Mouse (Mus musculus) CH12.LX (cell line): ENCODE measurements at regions not wholly inside any gene's neighbourhood (a gene's known extent, or its start where the extent isn't known, plus 50 kb on each side); places are given as distances from the start of the nearest gene placed in this dataset.

ENCODE experiments used
- DNase-seq: peaks from one replicate; pipeline ENCODE4 v3.0.0-alpha.2; 2013; ENCODE audit errors: extremely low read depth
- H3K27ac ChIP-seq: 2 replicates; pipeline ENCODE4 v1.5.1; 2012; ENCODE audit warnings: low read depth, mild to moderate bottlenecking, control low read depth, moderate library complexity; ENCODE audit not compliant: insufficient read depth
- H3K27me3 ChIP-seq: replicated peaks from 2 replicates; pipeline ENCODE3; 2012; ENCODE audit warnings: inconsistent platforms
- H3K36me3 ChIP-seq, 2 experiments: replicated peaks in 1 of 2; 2 replicates each; pipeline versions ENCODE3 to v1.6.1; 2012; ENCODE audit warnings: inconsistent platforms in 1 of 2, low read length in 1 of 2, mild to moderate bottlenecking in 1 of 2, mixed read lengths in 1 of 2, moderate library complexity in 1 of 2; ENCODE audit not compliant: control insufficient read depth in 1 of 2, insufficient read depth in 1 of 2
- H3K4me1 ChIP-seq, 2 experiments: 2 replicates each; pipeline ENCODE4 v1.6.1; 2012; ENCODE audit warnings: inconsistent platforms in 1 of 2, moderate library complexity in 1 of 2; ENCODE audit not compliant: insufficient read depth in 2 of 2, control insufficient read depth in 1 of 2
- H3K4me2 ChIP-seq: 2 replicates; pipeline ENCODE4 v1.6.1; 2012; ENCODE audit warnings: low read depth, mild to moderate bottlenecking, control low read depth; ENCODE audit not compliant: poor library complexity, insufficient read depth, severe bottlenecking
- H3K4me3 ChIP-seq, 3 experiments: fragments of 150-350 bp in 1 of 3; sonication (generic) in 1 of 3; replicated peaks in 1 of 3; 2 replicates each; pipeline versions ENCODE3 to v1.5.1; 2011 to 2012; ENCODE audit warnings: low read depth in 2 of 3, low read length in 2 of 3, mild to moderate bottlenecking in 2 of 3, moderate library complexity in 2 of 3, control low read depth in 1 of 3, improper control_type of control experiment in 1 of 3, inconsistent platforms in 1 of 3, mixed read lengths in 1 of 3; ENCODE audit not compliant: poor library complexity in 1 of 3
- H3K79me2 ChIP-seq: replicated peaks from 2 replicates; pipeline ENCODE4 v1.6.1; 2012; ENCODE audit warnings: mild to moderate bottlenecking, moderate library complexity; ENCODE audit not compliant: control insufficient read depth, poor library complexity, insufficient read depth, severe bottlenecking; ENCODE audit errors: extremely low read depth
- H3K9ac ChIP-seq: 2 replicates; pipeline ENCODE4 v1.6.1; 2012; ENCODE audit warnings: low read depth, mild to moderate bottlenecking, control low read depth, moderate library complexity; ENCODE audit not compliant: insufficient read depth
- H3K9me3 ChIP-seq: replicated peaks from 2 replicates; pipeline ENCODE3; 2012; ENCODE audit warnings: low read length, inconsistent platforms, mixed read lengths
- CHD1 ChIP-seq: IDR thresholded peaks from 2 replicates; pipeline ENCODE4 v1.6.1; 2012; ENCODE audit warnings: low read depth, low read length, improper control_type of control experiment, inconsistent platforms
- E2F4 ChIP-seq: IDR thresholded peaks from 2 replicates; pipeline ENCODE4 v1.6.1; 2011; ENCODE audit warnings: low read depth, low read length, improper control_type of control experiment; ENCODE audit not compliant: insufficient replicate concordance
- ELF1 ChIP-seq: IDR thresholded peaks from 2 replicates; pipeline ENCODE4 v1.6.1; 2014; ENCODE audit warnings: low read depth, mild to moderate bottlenecking, inconsistent platforms, low read length, improper control_type of control experiment
- EP300 ChIP-seq: IDR thresholded peaks from 2 replicates; pipeline ENCODE4 v1.6.1; 2011; ENCODE audit warnings: low read length, improper control_type of control experiment
- GABPA ChIP-seq: IDR thresholded peaks from 2 replicates; pipeline ENCODE4 v1.6.1; 2012; ENCODE audit warnings: low read depth, low read length, improper control_type of control experiment, inconsistent platforms; ENCODE audit not compliant: insufficient replicate concordance
- IRF4 ChIP-seq: IDR thresholded peaks from 2 replicates; pipeline ENCODE4 v1.6.1; 2014; ENCODE audit warnings: low read depth, mild to moderate bottlenecking, inconsistent platforms, low read length, improper control_type of control experiment
- JUN ChIP-seq: IDR thresholded peaks from 2 replicates; pipeline ENCODE4 v1.6.1; 2011; ENCODE audit warnings: low read depth, mild to moderate bottlenecking, low read length, improper control_type of control experiment, moderate library complexity; ENCODE audit not compliant: insufficient read depth
- MAFK ChIP-seq: IDR thresholded peaks from 2 replicates; pipeline ENCODE4 v1.6.1; 2011; ENCODE audit warnings: low read length, improper control_type of control experiment; ENCODE audit not compliant: insufficient replicate concordance
- MAX ChIP-seq: IDR thresholded peaks from 2 replicates; pipeline ENCODE4 v1.6.1; 2011; ENCODE audit warnings: low read length, improper control_type of control experiment
- MAZ ChIP-seq: IDR thresholded peaks from 2 replicates; pipeline ENCODE4 v1.6.1; 2012; ENCODE audit warnings: low read depth, mild to moderate bottlenecking, inconsistent platforms, low read length, improper control_type of control experiment, moderate library complexity
- MYC ChIP-seq: IDR thresholded peaks from 2 replicates; pipeline ENCODE4 v1.6.1; 2011; ENCODE audit warnings: low read depth, mild to moderate bottlenecking, improper control_type of control experiment, low read length
- NELFE ChIP-seq: IDR thresholded peaks from 2 replicates; pipeline ENCODE4 v1.6.1; 2011; ENCODE audit warnings: low read depth, low read length, improper control_type of control experiment
- NRF1 ChIP-seq: IDR thresholded peaks from 2 replicates; pipeline ENCODE4 v1.6.1; 2014; ENCODE audit warnings: low read depth, mild to moderate bottlenecking, inconsistent platforms, low read length, improper control_type of control experiment, moderate library complexity
- PAX5 ChIP-seq: IDR thresholded peaks from 2 replicates; pipeline ENCODE4 v1.6.1; 2012; ENCODE audit warnings: low read length, inconsistent platforms, mixed read lengths
- POLR2A ChIP-seq: IDR thresholded peaks from 2 replicates; pipeline ENCODE4 v1.6.1; 2011; ENCODE audit warnings: low read depth, mild to moderate bottlenecking, improper control_type of control experiment, low read length
- SIN3A ChIP-seq: IDR thresholded peaks from 2 replicates; pipeline ENCODE4 v1.6.1; 2012; ENCODE audit warnings: low read length, improper control_type of control experiment, inconsistent platforms
- TBP ChIP-seq: conservative IDR thresholded peaks from 2 replicates; pipeline ENCODE4 v1.6.1; 2011; ENCODE audit warnings: low read depth, low read length, improper control_type of control experiment
- UBTF ChIP-seq: IDR thresholded peaks from 2 replicates; pipeline ENCODE4 v1.6.1; 2012; ENCODE audit warnings: low read depth, mild to moderate bottlenecking, inconsistent platforms, low read length, improper control_type of control experiment, moderate library complexity
- USF1 ChIP-seq: IDR thresholded peaks from 2 replicates; pipeline ENCODE4 v1.6.1; 2014; ENCODE audit warnings: low read depth, mild to moderate bottlenecking, inconsistent platforms, low read length, improper control_type of control experiment
- ZC3H11A ChIP-seq: IDR thresholded peaks from 2 replicates; pipeline ENCODE4 v1.6.1; 2012; ENCODE audit warnings: low read depth, mild to moderate bottlenecking, inconsistent platforms, low read length, improper control_type of control experiment
- ZKSCAN1 ChIP-seq: IDR thresholded peaks from 2 replicates; pipeline ENCODE4 v1.6.1; 2012; ENCODE audit warnings: low read depth, inconsistent platforms, low read length, improper control_type of control experiment, borderline replicate concordance
- ZMIZ1 ChIP-seq: IDR thresholded peaks from 2 replicates; pipeline ENCODE4 v1.6.1; 2012; ENCODE audit warnings: low read depth, mild to moderate bottlenecking, inconsistent platforms, low read length, improper control_type of control experiment
- ZNF384 ChIP-seq: IDR thresholded peaks from 2 replicates; pipeline ENCODE4 v1.6.1; 2012; ENCODE audit warnings: low read depth, low read length, improper control_type of control experiment, inconsistent platforms
- dilution Hi-C: fragments of 300-500 bp; cut with MboI; formaldehyde crosslinking; loops from 2 replicates; pipeline ENCODE4 v1.14.3; 2020; ENCODE audit warnings: low sequenced_read_pairs; ENCODE audit not compliant: extremely low pct_unique_long_range_greater_than_20kb, extremely low pct_ligation_motif_present
- in situ Hi-C: fragments of 300-500 bp; cut with MboI; formaldehyde crosslinking; loops from 3 replicates; pipeline ENCODE4 v1.14.3; 2019; ENCODE audit warnings: low sequenced_read_pairs, low pct_ligation_motif_present, low pct_unique_long_range_greater_than_20kb, mixed read lengths

- no peak for DNase-seq
- H3K79me2 ChIP-seq: no peaks in the 10 kb centered on the region
- no peak for TF ChIP-seq ZKSCAN1
- TF ChIP-seq NRF1: no peak
- TF ChIP-seq TBP: no peak
- no peak for TF ChIP-seq MAZ
- TF ChIP-seq EP300: no peak
- TF ChIP-seq ZNF384: no peak
- TF ChIP-seq ZMIZ1: no peak
- TF ChIP-seq NELFE: no peak
- TF ChIP-seq USF1: no peak
- TF ChIP-seq PAX5: no peak
- no peak for TF ChIP-seq GABPA
- no peak for TF ChIP-seq JUN
- no peak for TF ChIP-seq ELF1
- no peak for TF ChIP-seq SIN3A
- no peak for TF ChIP-seq E2F4
- TF ChIP-seq UBTF: no peak
- TF ChIP-seq MAX: no peak
- TF ChIP-seq POLR2A: no peak
- no peak for TF ChIP-seq MYC
- TF ChIP-seq IRF4: no peak
- in situ Hi-C loops (no loop called here), dilution Hi-C loops (no loop called here)
- no peak overlapping the region for H3K4me3 ChIP-seq
- H3K36me3 ChIP-seq: no peaks in the 10 kb centered on the region
- H3K9ac ChIP-seq: no peak overlapping the region
- H3K4me1 ChIP-seq: no peaks in the 10 kb centered on the region
- H3K27me3 ChIP-seq: no peaks in the 10 kb centered on the region
- H3K27ac ChIP-seq: no peak overlapping the region
- no peak overlapping the region for H3K4me2 ChIP-seq
- H3K9me3 ChIP-seq: no peaks in the 10 kb centered on the region
Measured at GRCm38 (mm10) chr19:15611137-15611758, 335.9 kb downstream of the Psat1 start.

GRCm38 (mm10) chr19:15606440-15606839 is 340.7 kb downstream of the Psat1 start:
- H3K79me2 ChIP-seq: no peaks in the 10 kb centered on the region
- H3K9ac ChIP-seq: no peak overlapping the region
- dilution Hi-C loops: no loop called here
- H3K4me3 ChIP-seq: no peak overlapping the region
- in situ Hi-C loops: no loop called here
- H3K9me3 ChIP-seq: no peaks in the 10 kb centered on the region
- no peak for DNase-seq
- no peaks in the 10 kb centered on the region for H3K27me3 ChIP-seq
- no peaks in the 10 kb centered on the region for H3K36me3 ChIP-seq
- no peak overlapping the region for H3K27ac ChIP-seq
- no peak overlapping the region for H3K4me2 ChIP-seq
- H3K4me1 ChIP-seq: no peaks in the 10 kb centered on the region
- TF ChIP-seq ZMIZ1 (no peak), POLR2A (no peak), MAX (no peak), SIN3A (no peak), IRF4 (no peak), TBP (no peak), ZC3H11A (no peak), ZNF384 (no peak), MAFK (no peak), CHD1 (no peak), ELF1 (no peak), GABPA (no peak)
